Mouse (Mus musculus) spleen, postnatal 10 days (tissue): ENCODE data around the gene Intu.

ENCODE experiments used
- DNase-seq, 2 experiments: peaks; one replicate each; pipeline ENCODE4 v3.0.0; 2021 to 2022; ENCODE audit warnings: low spot score in 2 of 2

Gene Intu

DNA sequence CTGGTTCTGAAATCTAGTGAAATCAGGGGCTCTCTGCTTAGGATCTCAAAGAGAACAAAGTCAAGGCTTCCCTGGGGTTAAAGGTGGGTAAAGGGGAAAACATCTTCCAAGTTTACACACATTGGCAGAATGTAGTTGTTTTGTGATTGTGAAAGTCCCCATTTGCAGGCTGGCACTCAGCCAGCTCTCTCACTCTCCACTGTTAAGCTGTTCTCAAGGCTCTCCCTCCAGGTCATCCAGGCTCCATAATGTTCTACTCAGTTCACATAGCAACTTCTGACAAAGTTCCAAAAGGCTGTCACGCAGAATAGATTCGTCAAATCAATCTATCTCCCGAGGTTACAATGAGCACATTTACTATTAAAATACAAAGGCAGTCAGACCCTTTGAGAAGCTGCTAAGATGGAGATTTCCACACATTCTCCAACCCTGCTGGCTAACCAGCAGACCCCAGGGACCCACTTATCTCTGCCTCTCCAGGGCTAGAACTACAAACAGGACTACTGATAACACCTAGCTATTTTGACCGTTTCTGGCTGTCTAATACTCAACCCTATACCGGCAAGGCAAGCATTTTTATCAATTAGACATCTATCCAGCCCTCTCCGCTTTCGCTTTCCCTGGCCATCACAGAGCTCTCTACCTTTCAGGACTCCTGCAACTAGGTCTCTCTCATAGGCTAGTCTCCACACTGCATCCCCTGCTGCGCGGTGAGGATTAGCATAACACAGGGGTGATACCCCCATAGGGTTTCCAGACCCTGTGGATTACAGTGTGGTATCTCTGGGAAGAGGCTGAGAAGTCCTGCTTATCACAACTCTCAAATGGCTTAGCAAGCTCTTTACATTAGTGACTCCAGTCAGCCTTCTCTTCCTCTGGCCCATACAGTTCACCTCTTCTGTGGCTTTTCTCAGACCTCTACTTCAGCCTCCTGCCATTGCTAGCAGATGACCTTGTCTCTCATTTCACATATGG lies 2.8 kb upstream of the Intu start:
- no peak for DNase-seq

DNA sequence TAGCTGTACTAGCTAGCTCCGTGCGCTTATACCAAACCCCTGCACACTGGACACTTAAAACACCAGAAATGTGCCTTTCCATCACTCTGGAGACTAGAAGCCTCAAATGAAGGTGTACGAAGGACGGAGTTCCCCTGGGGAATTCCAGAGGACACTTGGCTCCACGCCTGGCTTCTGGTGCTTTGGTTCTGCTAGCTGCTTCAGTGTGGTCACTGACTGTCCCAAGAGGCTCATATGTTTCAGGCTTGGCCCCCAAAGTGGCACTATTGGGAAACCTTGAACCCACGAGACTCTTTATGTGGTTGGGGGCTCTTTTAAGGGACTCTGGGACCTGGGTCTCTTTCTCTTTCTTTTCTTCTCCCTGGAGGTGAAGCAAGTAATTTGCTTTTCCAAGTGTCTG lies 2.1 kb upstream of the Intu start:
- no peak for DNase-seq

DNA sequence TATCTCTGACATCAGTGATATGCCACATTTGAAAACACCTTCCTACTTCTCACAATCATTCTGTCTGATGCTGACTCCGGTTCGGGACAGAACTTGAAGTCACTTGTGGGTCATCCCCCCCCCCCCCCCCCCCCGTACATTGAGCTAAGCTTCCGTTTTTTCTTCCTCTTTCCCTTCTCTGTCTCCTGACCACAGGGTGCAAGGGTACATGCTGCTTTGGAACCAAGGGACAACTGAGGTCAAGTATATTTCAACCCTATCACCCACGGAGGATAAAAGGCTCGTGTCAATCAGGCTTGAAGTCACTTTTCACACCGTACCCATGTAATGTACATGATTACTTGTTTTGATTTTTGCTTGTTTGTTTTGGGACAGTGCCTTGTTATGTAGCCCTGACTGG lies 241 bp upstream of the Intu start:
- DNase-seq = no peak

DNA sequence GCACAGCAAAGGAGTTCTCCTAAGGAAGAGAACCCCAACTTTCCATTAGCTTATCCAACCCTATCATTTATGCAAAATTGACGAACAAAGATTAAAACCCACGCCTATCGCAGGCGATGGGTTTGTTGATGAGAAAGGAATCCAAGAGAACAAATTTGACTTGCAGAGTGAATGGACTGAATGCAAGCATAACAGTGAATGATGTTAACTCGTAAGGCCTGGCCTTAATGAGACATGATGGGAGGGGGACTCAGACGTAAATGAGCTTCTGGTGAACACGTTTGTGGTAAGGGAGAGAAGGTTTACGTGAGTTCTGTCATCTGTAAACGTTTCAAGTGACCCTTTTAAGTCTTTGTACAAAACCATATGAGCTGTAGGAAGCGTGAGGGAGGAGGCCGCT lies 1.2 kb downstream of the Intu start:
- DNase-seq = no peak

DNA sequence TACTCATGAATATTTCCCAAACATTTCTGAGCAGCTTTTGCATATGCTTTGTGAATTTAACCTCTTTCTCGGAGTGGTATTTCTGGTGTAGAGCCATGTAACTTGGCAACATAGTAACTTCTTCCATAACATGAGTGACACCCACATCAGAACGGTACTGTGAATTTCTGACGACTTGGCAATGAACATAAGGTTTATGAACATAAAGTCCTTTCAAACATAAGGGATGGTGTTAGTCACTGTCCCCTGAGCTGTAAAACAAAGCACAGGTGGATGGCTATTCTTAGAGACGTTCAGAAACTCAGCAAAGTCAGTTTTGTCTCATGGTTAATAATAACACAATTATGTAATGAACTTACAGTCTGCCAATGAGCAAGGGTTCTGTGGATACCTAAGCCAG lies 3.1 kb downstream of the Intu start:
- no peak for DNase-seq

DNA sequence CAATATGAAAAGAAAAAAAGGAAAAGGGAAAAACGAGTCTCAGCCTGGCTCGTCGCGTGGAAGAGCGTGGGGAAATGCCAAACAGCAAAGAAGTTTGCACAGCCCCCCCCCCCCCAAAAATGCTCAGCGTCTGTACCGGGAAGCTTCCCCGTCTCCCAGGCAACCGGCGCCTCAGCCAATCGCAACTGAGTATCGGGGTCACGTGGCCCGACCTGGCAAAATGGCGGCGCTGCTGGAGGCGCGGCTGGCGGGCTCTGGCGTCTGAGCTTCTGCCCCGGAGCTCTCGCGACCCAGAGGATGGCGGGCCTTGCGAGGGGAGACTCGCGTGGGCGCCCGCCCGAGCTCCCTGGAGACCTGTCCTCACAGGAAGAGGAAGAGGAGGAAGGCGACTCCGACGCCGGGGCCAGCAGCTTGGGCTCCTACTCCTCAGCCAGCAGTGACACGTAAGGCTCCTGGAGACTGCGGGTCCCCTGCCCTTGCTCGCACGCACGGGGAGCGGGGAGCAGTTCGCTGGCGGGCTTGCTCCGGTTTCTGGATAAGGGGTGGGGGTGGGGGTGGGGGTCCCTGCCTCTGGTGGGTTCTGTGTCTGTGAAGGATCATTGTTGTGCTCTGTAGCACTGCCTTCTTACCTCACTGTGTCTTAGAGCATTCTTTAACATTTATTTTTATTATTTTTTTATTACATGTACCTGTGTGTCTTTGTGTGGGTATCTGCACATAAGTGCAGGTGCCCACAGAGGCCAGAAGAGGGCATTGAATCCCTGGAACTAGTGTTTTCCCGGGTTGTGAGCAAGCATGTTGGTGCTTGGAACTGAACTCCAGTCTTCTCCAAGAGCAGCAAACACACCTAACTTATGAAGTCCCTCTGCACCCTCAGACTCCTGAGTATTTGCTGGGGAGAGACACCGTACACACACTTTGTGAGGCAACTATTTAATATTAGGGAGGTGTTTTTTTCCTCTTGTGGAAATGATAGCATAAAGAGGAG lies 9.8 kb downstream of the Intu start:
- DNase-seq = peak; percentile 80 to 92

DNA sequence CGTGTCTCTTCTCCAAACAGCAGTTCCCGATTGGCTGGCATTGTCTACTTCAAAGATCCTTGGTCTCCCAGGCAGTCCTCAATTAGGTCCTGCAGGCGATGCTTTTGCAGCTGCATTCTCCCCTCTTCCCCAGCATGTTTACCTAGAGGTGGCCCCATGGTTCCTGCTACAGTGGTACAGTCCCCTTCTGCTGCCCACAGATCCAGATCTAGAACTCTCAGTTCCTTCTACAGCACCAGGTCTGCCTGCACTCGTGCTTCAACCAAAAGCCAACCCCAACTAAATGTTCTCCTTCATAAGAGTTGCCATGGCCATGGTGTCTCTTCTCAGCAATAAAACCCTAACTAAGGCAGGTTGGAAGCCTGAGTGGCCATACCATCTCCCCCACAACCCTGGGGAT lies 15.5 kb downstream of the Intu start:
- no peak for DNase-seq

DNA sequence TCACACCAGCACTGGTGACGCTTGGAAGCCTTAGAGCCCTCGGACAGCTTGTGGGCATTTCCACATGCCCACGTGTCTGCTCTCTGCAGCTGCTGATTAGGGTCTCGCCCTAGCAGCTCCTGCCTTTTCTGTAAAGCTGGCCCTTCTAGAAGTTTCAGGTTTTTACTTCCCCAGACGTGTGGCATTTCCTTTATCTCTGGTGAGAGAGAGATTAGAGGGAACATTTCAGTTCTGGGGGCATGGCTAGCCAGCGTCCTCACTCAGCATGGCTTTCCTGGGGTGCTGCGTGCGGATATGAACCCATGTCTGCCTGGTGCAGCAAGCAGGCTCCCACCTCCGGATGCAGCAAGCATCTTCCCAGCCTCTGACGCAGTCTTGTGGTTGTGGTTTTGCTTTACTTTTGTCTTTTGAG lies 121.9 kb downstream of the Intu start:
- DNase-seq = no peak

DNA sequence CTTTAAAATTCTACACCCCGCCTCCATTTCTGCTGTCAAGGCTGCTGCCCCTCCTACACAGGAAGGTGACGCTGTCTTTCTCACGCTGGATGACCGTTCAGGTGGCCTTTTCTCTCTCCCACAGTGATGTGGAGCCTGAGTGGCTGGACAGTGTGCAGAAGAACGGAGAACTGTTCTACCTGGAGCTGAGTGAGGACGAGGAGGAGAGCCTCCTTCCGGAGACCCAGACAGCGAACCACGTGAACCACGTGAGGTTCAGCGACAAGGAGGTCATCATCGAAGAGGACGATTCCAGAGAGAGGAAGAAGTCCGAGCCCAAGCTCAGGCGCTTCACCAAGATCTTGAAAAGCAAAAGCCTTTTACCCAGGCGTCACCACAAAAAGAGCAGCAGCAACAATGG lies 122.5 kb downstream of the Intu start:
- no peak for DNase-seq

DNA sequence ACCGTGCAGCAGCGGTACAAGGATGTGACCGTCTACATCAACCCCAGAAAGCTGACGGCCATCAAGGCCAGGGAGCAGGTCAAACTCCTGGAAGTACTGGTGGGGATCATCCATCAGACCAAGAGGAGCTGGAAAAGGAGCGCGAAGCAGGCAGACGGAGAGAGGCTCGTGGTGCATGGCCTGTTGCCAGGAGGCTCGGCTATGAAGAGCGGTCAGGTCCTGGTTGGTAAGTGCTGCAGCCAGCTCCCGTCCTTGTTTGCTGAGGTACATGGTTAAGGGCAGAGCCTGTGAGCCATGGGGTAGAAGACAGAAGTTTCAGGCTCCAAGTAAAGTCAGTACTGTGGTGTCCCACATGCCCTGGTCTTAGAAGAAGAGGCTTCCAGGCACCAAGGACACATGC lies 122.9 kb downstream of the Intu start:
- no peak for DNase-seq

DNA sequence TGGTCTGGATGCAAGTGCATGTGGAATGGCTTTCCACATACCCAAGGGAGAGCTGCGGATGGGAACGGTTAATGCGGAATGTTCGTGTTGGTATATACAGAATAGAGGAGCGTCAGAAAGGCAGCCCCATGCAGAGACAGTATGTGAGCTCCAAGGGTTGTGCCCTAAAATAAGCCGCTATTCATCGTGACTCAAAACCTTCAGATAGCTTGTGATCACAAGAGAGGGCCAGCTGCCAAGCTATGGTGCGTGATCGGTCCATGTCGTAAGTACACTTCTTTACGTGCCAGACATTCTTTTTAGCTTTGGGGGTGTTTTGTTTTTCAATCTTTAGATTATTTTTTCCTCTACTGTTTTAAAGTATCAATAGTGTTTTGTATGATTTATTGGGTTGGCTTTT lies 124.5 kb downstream of the Intu start:
- no peak for DNase-seq

DNA sequence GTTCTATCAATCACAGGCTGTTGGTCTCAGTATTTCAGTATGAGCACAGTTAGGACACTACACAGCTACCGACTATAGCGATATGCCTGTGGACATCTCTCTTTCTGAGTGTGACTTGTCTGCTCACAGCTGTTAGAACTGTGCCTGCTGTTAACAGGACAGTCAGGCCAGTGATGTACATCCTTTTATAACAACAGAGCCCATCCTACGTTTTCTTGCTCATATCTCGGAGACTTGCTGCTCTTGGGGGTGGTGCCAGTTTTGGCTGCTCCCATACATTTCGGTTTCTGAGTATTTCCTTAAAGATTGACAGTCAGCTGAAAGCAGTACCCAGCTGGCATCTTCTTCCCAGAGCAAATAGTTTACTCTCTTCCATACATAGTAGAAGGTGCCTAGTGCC lies 125.3 kb downstream of the Intu start:
- DNase-seq = no peak

DNA sequence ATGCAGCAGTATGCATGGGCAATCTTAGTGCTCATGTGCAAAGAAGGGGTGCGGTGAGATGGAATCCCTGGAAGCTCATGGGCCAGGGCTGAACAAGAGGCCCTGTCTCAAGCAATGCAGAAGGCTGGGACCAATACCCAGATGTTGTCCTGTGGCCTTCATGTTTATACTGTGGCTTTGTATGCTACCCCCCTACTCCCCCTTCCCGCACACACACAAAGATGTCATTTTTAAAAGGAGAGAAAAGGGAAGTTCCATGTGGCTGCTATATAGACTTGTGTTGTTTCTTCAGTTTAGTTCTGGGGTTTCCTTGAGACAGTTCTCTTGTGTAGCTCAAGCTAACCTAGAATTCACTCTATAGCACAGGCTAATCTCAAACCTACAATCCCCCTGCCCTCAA lies 129.1 kb downstream of the Intu start:
- DNase-seq = no peak

DNA sequence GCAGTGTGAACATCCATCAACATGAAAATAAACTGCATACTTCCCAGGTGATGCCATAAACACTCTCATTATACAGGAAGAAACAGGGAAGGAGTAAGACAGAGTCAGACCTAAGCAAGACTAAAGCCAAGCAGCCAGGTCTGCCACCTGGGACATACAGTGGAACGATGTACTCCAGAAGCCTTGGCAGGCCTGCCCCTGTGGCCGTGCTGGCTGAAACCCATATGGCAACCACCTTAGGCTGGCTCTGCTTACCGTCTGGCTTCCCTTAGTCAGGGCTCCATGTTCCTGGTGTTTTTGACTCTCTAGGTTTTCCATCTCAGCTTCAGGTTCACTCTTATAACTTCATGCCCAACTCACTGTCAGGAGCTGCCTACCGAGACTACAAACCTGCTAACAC lies 135.0 kb downstream of the Intu start:
- DNase-seq = no peak

DNA sequence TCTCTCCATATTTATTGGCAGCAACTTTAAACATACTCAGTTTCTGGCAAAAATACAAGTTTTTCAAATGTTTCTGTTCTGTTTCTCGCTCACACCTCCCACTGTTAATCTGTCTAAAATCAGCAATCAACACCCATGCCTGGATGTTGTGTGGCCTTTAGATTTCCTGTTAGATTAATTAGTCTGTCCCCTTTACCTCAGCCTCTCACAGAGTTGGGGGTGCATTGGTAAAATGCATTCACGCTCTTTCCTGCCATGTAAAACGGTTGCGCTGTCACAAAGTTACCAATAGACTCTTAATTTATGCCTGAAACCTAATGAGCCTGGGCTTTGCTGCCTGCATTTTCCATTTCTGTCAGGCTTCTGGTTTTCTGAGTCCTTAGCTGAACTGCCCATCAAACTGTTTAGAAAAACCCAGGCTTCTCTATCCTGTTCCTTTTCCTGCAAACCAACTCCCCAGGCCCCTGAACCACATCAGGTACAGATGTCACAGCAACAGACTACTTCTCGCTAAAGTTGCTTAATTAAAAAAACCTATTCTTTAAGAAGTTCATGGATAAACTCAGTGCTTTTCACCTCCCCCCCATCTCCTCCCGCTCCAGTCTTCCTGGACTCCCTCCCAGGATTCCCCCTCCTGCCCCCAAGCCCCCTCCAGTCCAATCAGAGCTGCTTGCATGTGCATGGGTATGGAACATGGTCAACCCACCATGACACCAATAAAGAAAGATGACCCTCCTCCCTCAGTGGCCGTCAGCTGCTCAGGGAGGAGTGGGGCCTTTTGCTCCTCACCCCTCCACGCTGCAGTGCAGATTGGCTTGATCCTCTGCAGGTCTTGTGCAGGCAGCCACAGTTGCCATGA lies 136.0 kb downstream of the Intu start:
- DNase-seq = no peak

DNA sequence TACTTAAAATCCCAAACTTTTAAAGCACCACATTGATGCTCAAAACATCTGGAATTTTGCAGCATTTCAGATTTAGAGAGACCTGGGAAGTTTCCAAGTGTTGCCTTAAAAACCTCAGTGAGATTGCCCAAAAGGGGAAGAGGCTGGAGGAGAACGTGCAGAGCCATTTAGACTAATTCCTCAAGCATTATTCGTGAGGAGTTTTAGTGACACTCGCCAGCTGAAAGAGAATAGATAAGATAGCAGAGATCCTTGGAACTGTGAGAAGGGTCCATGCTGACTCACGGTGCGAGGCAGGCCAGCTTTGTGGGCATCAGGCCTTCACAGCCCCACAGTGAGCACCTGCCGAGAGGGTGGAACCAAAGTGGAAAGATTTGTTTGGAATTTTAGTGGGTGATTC lies 137.8 kb downstream of the Intu start:
- DNase-seq = no peak

DNA sequence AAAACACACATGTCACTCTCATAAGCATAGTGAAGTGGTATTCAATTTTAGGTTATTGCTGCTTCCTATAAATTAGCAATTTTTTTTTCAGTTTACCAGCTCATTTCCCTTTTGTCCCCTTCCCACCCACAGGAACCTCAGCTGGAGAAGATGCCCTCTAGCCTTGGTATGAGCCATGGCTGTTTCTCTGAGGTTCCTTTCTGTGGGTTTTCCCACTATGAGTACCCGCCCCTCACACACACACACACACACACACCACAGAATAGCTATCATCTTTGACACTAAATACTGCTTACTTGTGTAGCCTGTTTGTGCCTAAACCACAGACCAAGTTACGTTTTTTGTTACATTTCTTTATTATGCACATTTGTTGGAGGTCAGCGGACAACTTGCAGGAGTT lies 138.3 kb downstream of the Intu start:
- DNase-seq = no peak

DNA sequence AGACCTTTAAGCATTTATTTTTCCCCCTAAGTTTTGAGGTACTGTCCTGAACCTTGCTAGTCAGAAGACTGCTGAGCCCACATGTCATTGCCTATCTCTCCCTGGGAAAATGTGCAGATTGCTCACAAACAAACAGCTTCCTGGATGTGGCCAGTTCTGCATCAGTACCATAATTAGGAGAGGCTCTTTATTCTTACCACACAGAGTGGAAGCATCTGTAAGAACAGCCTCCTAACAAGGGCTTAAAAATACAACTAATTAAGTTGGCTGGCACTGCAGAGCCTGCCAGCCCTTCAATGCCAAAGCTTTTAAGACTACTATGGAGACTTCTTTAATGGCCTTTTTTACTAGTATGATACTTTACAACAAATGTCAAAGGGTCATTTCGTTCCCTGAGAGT lies 142.4 kb downstream of the Intu start:
- no peak for DNase-seq

DNA sequence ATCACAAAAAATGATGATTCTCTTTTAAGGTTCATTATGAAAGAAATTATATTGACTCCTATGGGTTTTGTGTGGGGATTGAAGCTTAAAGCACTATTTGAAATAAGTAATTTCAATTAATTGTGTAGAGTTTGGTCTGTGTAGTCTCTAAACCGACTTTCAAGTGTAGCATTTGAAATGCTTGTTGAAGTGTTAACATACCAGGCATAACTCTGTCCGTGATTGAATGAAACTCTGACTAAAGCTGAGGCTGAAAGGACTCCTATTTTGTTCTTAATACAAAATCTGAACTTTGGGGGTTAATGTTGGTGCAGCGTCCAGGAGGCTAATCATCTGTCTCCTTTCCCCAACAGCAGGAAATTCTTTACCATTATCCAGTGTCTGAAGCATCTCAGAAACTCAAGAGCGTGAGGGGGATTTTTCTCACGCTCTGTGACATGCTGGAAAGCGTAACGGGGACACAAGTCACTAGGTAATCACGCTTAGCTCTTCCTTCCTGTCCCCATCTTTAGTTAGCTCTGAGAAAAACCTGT lies 143.9 kb downstream of the Intu start:
- DNase-seq = no peak

DNA sequence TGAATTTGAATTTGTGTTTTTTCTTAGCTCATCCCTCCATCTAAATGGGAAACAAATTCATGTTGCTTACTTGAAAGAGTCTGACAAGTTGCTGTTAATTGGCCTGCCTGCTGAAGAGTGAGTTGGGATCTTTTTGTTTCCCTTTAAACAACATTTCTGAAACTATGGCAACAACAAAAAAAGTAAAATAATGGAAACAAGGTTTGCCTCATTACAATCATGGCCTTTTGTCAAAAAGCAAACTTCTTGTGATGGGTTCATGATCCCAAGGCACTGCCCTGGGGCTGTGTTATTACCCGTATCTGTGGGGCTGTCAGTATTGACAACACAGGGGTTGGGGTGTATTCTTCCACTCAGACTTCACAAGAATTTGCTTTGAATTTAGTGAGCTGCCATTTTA lies 147.8 kb downstream of the Intu start:
- DNase-seq = no peak

DNA sequence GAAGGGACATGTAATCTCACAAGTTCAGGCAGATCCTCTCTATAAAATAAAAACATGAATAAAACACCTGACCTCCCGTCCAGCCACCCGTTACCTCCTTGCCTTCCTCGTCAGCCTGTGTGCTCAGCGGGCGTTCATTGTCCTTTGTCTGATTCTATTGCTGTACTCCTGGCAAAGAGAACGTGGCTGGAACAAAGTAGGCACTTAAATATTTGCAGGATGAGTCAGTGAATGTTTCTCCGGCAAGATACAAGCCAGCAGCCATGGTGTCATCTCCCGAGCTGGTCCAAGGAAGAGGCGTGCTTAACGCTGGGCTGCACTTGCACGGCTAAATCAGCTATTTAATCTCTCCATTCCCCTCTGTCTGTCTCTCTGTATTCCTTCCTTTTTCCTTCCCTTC lies 151.3 kb downstream of the Intu start:
- DNase-seq = no peak
